Mouse (Mus musculus) right cerebral cortex, adult 2 months (tissue): ENCODE data around the gene Arrb1.
A peak's percentile ranks its signal among the peaks of the same experiment; 100 is the strongest.

Source experiments
- DNase-seq, 2 experiments: peaks; one replicate each; pipeline ENCODE4 v3.0.0; 2021 to 2022; ENCODE audit warnings: low spot score in 2 of 2

The Arrb1 gene

DNA sequence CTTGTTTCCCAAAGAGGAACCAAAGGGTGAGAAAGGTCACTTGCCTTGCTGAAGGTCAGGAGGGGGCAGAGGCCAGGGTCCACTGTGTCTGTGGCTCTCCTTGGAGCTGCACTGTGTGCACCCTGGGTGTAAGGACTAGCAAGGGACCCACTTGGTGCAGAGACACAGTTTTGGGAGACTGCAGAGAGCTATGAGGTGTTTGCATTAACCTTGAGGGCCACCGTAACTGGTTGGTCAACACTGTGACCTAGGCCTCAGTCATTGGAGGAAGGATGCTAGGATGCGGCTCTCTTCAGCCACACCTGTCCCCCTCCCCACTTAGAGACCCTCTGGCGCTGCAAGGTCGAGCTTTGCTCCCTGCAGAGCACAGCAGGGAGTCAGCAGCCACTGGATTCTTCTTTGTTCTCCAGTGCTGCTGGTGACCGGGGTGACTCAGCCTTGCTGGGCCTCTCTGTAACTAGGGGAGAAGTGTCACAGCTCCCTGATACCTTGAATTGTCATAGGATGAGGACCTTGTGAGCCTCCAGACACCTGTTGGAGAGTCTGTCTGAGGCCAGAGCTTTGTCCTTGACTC, 2.0 kb downstream of the Arrb1 start:
- no peak for DNase-seq

DNA sequence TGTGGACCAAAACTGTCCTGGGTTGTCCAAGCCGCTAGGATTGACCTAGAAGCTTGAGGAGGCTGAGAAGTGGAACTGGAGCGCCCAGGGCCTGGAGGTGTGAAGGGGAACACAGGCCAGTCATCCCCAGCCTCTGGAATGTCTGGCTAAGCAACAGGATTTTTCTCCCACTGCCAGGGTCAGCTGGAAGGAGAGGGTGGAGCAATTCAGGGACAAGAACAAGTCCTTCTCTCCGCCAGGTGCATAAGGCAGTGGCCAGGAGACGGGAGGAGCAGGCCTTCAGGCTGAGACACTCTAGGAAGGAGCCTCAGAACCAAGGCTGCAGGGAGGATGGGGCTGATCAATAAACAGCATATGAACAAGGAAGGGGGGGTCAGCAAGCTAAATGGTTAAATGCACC, 3.2 kb downstream of the Arrb1 start:
- no peak for DNase-seq

DNA sequence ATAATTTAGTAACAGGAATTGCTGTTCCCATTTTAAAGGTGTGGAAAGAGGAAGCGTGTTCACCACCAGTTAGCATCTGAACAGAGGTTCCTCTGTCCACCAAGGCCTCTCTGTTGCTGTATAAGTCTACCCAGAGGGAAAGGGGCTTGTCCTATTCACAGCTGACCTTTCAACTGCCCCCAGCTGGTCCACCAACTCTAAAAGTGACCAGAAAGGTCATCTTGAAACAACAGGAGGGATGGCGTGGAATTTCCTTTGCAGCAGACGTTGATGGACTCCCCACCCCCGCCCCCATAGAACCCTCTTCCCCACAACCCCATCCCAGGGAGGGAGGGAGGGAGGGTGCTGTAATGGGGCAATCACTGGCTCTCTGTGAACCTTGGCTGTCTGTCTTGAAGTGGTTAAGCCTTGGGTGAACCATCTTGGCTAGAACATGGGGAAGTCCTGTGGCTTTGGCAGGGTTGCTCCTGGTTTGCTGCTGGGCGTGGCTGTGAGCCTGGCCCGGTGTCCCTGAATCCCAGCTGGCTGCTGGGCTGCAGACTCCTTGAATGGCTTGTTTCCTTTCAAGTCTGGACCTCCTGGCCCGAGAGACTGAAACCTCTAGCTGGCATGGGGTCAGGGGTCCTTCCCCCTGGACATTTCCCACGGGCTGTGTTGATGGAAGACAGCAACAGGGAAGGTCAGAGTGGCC, 4.1 kb downstream of the Arrb1 start:
- no peak for DNase-seq

DNA sequence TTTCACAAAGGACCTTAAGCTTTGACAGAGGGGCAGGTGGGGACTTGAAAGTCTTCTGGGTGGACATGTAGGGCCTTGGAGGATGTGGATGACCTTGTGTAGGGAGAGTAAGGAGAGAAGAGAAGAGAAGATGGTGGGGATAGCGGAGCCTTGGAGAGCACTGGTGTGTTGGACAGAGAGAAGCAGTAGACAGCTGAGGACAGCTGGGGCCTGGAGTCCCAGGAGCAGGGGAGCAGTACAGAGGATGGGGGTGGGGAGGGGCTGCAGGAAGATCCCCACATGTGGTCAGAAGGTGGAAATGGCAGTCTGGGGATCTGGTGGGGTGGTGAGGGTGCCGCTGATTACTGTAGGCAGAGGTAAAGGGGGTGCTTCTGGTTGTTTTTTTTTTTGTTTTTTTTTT, 4.8 kb downstream of the Arrb1 start:
- no peak for DNase-seq

DNA sequence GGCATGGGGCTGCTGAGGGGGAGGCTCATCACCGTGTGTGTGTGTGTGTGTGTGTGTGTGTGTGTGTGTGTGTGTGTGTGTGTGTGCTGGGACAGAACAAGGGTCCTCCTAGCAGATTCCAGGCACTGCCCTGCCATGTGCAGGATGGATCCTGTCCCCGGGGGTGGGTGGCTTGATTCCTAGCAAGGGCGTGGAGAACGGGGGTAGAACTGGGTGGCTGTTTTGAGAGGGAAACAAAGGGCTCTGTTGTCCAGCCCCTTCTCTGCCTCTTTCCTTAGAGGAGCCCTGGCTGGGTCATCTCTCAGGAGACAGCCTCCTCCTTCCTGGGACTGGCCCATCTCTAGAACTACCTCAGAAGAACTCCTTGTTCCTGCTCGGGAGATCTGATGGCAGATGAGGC, 5.9 kb downstream of the Arrb1 start:
- DNase-seq: no peak

DNA sequence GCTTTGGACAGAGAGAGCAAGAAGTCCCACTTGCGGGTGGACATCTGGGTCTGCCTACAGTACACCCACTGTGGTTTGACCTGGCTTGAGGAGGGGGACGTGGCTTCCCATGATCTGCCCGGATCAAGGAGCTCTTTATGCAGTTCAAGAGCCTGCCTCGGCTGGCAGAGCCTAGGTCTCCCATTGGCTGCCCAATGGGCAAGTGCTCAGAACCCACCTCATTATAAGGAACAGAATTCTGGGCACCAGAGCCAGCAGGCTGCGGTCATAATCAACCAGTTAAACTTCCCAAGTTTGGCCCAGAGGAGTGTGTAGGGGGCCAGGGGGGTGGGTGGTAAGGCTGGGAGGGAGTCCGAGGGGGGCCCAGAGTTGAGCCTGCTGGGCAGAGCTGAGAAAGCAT, 9.0 kb downstream of the Arrb1 start:
- no peak for DNase-seq

DNA sequence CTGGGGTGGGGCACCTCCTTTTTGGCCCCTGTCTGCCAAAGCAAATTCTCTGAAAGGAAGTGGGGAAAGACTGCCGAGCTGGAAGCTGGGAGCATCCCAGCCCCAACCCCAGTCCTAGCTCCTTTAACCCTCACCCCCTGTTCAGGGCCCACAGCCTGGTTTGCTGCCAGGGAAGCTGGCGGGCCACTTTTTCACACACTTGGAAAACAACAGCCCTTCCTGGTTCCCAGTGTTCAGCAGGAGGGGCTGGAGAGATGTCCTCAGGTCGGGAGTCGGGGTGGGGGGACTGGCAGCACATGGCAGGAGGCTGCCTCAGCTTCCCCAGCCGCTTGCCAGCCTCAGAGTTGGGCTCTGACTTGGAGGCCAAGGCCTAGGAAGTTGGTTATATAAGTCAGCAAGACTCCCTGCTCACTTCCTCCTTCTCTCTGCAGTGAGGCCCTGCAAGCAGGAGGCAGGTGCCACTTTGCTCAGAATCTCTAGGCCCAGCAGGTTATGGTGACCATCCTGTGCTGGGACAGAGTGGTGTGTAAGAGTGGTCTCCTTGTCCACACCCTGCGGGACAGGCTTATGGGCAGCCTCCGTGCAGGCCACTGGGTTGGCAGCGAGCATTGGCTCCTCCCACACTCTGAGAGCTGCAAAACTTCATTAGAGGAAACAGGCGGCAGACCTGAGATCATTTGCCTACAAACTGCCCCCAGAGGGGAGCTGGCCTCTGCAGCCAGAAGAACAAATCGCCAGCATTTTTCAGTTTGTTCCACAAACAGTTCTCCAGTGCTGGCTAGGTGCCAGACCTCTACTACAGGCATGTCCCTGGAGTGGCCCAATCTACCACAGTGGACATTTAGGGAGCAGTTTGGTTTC, 10.8 kb downstream of the Arrb1 start:
- peak in 1 of 2 experiments; percentile 55 for DNase-seq

DNA sequence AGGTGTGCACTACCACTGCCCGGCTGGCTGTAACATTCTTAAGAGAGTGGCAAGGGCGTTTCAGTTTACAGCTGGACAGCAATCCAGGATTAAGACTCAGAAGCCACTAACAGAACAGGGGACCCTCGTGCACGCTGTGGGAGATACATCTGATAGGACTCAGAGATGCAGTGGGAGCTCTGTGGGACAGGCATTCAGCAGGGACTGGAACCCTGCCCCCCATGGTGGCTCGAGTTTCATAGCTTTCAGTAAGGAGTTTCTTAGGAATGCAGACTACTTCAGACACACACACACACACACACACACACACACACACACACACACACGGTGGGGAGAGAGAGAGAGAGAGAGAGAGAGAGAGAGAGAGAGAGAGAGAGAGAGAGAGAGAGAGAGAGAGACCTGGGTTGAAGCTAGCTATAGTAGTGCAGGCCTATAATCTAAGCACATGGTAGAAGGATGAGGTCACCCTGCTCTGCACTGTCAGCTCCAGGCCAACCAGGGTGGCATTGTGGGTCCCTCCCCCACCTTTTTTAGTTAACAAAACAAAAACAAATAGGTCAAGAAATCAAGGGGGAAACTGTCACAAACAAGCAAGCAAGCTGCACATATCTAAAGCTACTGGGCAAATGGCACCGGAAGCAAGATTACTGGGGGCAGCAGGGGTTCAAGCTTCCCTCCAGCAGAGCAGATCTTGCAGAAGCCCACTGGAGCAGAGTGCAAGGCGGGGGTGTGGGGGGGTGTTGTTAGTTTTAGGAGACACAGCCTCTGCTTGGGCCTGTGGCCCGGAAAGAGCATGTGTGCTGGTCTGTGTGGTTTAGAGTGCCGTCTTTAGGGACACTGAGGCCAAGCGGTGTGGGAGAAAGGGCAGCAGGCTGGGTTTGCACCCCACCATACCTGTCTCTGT, 12.6 kb downstream of the Arrb1 start:
- no peak for DNase-seq

DNA sequence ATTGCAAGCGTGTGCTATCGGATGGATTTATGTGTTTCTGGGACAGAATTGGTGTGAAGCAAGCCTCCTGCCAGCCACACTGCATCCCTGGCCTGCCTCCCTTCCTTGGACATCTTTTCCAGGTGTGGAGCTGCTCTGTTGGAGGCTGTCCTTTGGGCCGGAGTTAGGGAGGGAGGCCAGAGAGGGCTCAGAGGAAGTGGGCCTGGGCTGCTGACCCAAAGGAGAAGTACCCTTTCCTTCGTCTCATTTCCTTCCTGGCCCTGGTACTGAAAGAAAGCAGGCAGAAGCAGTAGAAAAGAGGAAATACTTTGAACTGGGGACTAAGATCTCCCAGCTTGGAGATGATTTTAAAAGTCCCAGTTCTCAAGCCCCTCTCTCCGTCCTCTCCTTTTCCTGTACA, 14.4 kb downstream of the Arrb1 start:
- no peak for DNase-seq

DNA sequence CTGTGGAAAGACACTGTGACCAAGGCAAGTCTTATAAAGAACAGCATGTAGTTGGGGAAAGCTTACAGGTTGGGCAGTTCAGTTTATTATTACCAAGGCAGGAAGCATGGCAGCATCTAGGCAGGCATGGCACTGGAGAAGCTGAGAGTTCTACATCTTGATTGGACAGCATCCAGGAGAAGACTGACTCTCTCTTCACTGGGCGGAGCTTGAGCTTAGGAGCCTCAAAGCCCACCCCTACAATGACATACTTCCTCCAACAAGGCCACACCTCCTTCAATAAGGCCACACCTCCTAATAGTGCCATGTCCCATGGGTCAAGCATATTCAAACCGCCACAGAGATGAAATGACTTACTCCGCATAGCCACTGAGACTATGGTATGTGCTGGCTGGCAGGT, 16.4 kb downstream of the Arrb1 start:
- DNase-seq: no peak

DNA sequence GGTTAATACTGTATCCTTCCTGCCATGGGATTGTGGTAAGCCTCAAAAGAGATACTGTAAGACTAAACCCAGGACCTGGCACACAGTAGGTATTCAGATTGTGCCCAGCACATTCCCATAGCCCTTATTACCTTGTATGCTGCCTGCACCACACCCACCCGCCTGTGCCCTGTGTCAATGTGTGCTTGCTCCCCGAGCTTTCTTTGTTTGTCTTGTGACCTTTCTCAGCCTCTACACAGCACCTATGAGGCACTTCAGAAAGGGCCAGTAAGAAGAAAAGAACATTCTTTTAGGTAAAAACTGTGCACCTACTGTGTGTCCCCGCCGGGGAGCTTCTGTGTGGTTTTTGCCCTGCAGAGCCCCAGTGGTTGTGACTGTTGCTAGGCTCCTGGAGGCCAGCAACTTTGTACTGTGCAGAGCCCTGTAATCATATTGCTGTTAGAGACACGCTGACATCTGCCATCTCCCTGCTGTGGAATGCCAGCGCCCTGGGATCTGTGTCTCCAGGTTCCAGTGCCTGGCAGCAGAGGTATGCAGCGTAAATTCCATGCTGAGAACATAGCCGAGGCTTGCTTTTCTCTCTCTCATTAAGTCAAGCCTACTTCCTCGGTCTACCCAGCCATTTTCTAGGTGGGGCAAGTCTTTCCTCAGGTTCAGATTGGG, 18.1 kb downstream of the Arrb1 start:
- DNase-seq: no peak

DNA sequence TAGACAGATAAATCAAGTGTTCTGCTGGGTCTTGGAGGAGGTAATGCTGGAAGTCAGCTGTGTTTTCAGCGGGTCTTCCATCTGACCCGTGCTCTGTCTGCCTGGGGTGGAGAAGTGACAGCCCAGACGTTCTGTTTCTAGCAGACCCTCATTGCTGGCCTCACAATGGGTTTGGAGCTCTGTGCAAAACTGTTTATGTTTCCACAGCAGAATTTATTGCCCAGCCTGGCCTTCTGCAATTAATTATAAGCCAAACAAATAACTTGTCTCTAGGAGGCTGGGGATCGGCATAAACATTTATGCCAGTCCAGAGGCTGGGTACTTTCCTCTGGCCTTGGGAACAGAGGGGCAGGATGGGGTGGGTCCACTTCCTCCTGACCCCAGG, 18.6 kb downstream of the Arrb1 start:
- DNase-seq: no peak

DNA sequence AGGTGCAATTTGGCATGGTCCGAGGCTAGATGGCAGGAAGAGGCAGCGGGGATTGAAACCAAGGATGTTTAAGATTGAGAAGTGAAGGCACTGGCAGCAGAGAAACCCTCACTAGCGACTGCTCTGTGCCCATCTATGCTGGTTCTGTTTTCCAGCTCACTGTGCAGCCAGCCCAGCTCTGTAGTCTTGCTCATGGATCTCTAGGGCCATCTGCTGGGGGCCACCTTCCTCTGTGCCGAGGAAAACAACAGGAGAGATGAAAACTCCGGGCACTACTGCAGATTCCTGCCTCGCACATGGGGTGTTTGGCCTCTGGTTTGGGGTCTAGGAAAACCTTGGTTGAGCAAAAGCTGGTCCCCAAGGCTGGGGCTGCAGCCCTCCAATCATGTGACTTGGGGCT, 20.6 kb downstream of the Arrb1 start:
- DNase-seq: peak; percentile 75 to 82

DNA sequence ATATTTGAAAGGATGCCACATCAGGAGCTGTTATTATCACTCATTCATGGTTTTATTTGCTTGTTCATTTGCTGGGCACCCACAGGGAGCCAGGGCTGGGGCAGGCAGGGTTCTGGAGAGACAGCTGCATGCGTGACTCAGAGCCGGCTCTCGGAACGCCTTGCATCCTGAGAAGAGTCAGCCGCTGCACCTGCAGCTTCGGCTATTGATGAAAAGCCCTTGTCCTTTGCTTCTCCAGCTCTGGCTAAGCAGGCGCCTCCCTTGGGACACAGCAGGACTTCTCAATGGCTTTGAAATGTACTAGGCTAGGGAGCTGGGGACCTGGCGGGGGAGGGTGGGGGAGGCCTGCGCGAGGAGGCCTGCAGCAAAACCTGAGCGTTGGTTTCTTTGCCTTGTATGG, 23.8 kb downstream of the Arrb1 start:
- peak; percentile 37 to 45 for DNase-seq

DNA sequence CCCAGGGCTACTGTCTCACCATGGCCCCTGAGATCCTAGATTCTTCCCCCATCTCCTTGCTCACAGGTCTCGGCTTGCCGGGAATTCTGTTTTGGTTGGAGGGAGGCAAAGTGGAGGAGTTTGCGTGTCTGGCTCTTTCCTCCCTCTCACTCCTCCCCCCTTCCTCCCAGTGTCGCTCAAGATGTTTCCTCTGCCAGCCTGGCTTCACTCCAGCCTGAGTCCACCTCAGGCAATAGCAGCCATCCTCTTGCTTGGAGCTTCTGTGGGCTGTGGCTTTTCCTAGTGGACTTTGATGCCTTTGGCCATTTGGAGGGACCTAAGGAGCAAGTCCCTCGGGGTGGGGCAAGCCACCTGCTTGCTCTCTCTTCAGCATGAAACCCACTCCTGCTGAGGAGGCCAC, 27.2 kb downstream of the Arrb1 start:
- peak; percentile 67 to 75 for DNase-seq

DNA sequence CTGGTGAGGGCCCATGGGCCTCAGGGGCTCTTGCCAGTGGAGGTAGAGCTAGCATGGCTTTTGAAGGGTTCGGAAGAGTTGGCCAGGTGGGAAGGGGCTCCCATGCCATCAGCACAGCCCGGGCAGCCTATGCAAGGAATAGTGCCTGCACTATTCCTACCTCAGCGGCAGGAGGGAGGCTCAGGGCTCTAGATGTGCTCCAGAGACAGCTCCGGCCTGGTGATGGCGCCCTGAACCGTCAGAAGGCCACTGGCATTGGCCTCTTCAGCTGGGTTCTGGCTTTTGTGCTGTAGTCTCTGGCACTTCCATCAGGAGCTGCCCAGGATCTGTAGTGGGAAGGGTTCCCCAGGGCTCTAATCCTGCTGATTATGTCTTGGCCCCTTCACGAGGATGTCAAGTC, 28.0 kb downstream of the Arrb1 start:
- DNase-seq: no peak

DNA sequence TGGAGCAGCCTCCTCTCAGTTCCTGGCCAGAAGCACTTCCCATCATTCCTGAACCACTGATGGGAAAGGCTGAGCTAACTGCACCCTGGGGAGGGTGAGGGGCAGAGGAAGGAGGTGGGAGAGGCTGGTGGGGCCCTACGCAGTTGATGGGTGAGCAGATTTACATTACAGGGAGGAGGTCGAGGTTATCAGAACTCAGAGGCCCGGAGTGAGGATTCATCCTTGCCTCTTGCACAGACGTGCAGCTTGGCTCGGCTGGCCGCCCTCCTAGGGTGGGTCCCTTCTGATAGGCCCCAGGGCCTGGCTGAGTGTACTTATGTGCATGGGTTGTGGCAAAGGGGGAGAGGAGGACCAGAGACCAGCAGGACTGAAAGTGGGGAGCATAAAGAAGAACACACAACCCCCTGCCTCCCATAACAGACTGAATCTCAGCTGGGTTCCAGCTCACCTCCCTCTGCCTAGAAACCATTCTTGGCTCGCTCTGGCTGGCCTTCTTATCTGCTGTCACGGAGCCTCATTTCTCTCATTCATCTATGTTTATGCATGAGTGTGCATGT, 30.1 kb downstream of the Arrb1 start:
- no peak for DNase-seq

DNA sequence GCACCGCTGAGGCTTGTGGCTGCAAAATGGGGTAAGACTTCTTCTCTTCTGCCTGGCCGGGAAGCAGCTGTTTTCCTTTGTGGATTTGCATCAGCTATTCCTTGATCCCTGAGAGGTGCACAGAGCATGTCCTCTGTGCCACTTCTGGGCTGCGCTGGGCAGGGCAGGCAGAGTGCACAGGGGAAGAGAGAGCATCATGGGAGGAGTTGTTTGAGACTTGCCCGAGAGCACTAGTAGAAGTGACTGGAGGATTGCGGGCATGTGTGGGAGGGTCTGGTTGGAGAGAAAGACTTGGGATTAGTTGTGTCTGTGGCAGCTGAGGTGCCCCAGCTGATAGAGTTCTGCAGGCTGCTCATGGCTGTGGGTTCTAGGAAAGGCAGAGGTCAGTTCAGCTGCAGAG, 35.4 kb downstream of the Arrb1 start:
- no peak for DNase-seq

DNA sequence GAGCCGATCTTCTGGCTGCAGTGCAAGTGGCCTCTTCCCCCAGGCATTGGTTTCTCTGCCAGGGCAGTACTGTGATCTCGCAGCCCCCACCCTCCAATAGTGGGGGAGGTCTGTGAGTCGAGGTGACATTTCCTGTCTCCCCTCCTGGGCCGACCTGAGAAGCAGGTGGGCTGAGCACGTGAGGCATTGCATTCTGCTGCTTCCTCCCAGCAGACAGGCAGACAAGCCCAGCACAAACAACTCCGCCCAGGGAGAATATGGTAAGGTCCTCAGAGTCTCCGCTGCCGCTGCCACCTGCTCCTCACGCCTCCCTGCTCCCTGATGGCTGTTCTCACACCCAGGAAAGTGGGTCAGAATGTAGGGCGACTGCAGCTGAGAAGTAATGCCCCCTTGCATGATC, 37.7 kb downstream of the Arrb1 start:
- peak; percentile 42 to 56 for DNase-seq

DNA sequence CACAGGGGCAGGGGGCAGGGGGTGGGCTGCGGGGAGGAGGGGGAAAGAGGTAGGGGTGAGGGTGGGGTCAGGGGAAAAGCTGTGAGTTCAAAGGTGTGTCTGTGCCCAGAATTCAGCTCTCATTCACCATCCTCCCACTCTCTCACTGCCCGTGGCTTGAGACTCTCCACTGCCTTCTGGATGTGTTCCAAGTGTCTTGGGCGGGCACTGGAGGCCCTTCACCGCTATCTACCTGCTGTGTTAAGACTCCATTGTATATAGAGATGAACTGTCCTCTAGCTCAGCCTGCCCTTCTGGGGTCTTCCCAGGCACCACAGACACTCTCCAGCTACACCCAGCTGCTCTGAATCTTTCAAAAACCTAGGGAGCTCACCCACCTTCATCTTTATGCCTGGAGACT, 38.1 kb downstream of the Arrb1 start:
- no peak for DNase-seq

DNA sequence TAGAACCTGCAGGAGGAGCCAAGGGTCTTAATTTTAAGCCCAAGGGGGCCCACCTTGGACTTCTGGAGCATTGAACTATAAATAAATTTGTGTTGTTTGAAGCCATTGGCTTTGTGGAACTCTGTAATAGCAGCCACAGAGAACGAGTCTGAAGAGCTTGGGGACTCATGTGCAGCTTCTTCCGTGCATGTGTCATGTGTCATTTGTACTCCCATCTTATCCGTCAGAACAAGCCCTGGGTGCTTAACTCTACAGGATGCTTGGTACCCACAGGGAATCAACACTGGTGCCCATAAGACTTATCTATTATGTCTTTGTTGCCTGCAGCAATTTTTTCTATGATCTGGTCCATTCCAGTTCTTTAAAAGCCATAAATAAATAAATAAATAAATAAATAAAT, 43.0 kb downstream of the Arrb1 start:
- no peak for DNase-seq
